Mouse (Mus musculus) ES-E14 (cell line): ENCODE data around the gene Hist2h3c2.
A peak's percentile ranks its signal among the peaks of the same experiment; 100 is the strongest.

Experiments
- CHD2 ChIP-seq: IDR thresholded peaks from 2 replicates; pipeline ENCODE4 v1.6.1; 2014; ENCODE audit warnings: mild to moderate bottlenecking, low read depth, low read length, inconsistent platforms
- HCFC1 ChIP-seq: IDR thresholded peaks from 2 replicates; pipeline ENCODE4 v1.6.1; 2012; ENCODE audit warnings: low read length, inconsistent platforms, borderline replicate concordance; ENCODE audit not compliant: insufficient read depth
- MAFK ChIP-seq: IDR thresholded peaks from 2 replicates; pipeline ENCODE4 v1.6.1; 2014; ENCODE audit warnings: mild to moderate bottlenecking, low read depth, low read length, inconsistent platforms; ENCODE audit not compliant: insufficient read depth

- peak; percentile 91 for TF ChIP-seq HCFC1
- peak; percentile 62; the same call in 1 of the 2 replicates for TF ChIP-seq MAFK
- peak; percentile 92 for TF ChIP-seq CHD2
Observed at GRCm38 (mm10) chr3:96197129-96197749, 41.7 kb downstream of the Hist2h3c2 start.
